Mouse (Mus musculus) stomach, postnatal 0 days (tissue): ENCODE data around the gene AC161166.1. TPM values are rescaled to one million over a fixed set of nuclear protein-coding genes. Genes with fewer than 3 reads are reported as not detected.

Experiments used
- ATAC-seq: fragments of 200-750 bp; cut with Nextera tagmentation; 2 replicates; pipeline ENCODE4 v1.8.0; 2017; ENCODE audit not compliant: low FRiP score, low TSS enrichment
- DNase-seq: peaks from one replicate; pipeline ENCODE4 v3.0.0-alpha.2; 2016; ENCODE audit warnings: low spot score
- H3K27ac ChIP-seq: fragments of 300-500 bp; sonication (generic); replicated peaks from 2 replicates; pipeline ENCODE4 v1.5.1; 2014; ENCODE audit warnings: mild to moderate bottlenecking, control low read depth
- H3K27me3 ChIP-seq: fragments of 300-500 bp; sonication (generic); 2 replicates; pipeline ENCODE4 v1.6.1; 2014; ENCODE audit warnings: low read length; ENCODE audit not compliant: control insufficient read depth, insufficient read depth
- H3K36me3 ChIP-seq: fragments of 300-500 bp; sonication (generic); 2 replicates; pipeline ENCODE4 v1.6.1; 2014; ENCODE audit warnings: low read length, mixed read lengths; ENCODE audit not compliant: control insufficient read depth, insufficient read depth
- H3K4me1 ChIP-seq: fragments of 300-500 bp; sonication (generic); replicated peaks from 2 replicates; pipeline ENCODE4 v1.6.1; 2014; ENCODE audit warnings: antibody characterized with exemption; ENCODE audit not compliant: control insufficient read depth, insufficient read depth
- H3K4me2 ChIP-seq: fragments of 300-500 bp; sonication (generic); replicated peaks from 2 replicates; pipeline ENCODE4 v1.6.1; 2014; ENCODE audit warnings: low read depth, mild to moderate bottlenecking, control low read depth, moderate library complexity
- H3K4me3 ChIP-seq: fragments of 300-500 bp; sonication (generic); 2 replicates; pipeline ENCODE4 v1.5.1; 2014; ENCODE audit warnings: low read depth, low read length, control low read depth
- H3K9ac ChIP-seq: fragments of 300-500 bp; sonication (generic); 2 replicates; pipeline ENCODE4 v1.6.1; 2014; ENCODE audit warnings: mild to moderate bottlenecking, low read length, control low read depth, mixed read lengths
- H3K9me3 ChIP-seq: fragments of 300-500 bp; sonication (generic); 2 replicates; pipeline ENCODE4 v1.6.1; 2016; ENCODE audit warnings: low read length; ENCODE audit not compliant: control insufficient read depth
- CTCF ChIP-seq: IDR thresholded peaks from 2 replicates; pipeline ENCODE4 v1.5.1; 2016; ENCODE audit warnings: antibody characterized with exemption, low read depth, mild to moderate bottlenecking, moderate library complexity
- EP300 ChIP-seq: optimal IDR thresholded peaks from 2 replicates; pipeline ENCODE3; 2016; ENCODE audit warnings: antibody characterized with exemption
- WGBS: fragments of 180-500 bp; shearing (Covaris S2); extraction: QIAGEN DNeasy Blood & Tissue Kit; methylation state at CpG from one replicate; pipeline ENCODE4 v1.1.7; 2014; 5-methylcytosine and 5-hydroxymethylcytosine counted together
- polyA plus RNA-seq: library from polyadenylated mRNA; unstranded; fragments of >200 nt; fragmentation: Nextera tagmentation; extraction: Ambion mirVana; gene quantifications from 2 replicates; pipeline ENCODE4 v1.2.1, GENCODE M21; 2015

The AC161166.1 gene
- polyA plus RNA-seq, 1 experiment from 2014 or later, result 0.07 TPM

- Histone ChIP-seq H3K27ac (no peak overlapping the region), H3K4me2 (no peak overlapping the region), H3K4me3 (no peak overlapping the region), H3K4me1 (no peaks in the 10 kb centered on the region), H3K9ac (no peak overlapping the region), H3K27me3 (no peaks in the 10 kb centered on the region), H3K9me3 (no peaks in the 10 kb centered on the region), H3K36me3 (no peaks in the 10 kb centered on the region; the same call in none of the 2 replicates)
- 82% methylated on average over 7 of the region's 7 CpGs for WGBS
- TF ChIP-seq EP300 (no peak), CTCF (no peak)
- DNase-seq (no peak), ATAC-seq (no peak)
These were observed 35.4 kb downstream of the AC161166.1 start for GRCm38 (mm10) chr7:24476856-24477255.

GRCm38 (mm10) chr7:24476338-24476737, 35.9 kb downstream of the AC161166.1 start:
- Histone ChIP-seq H3K36me3 (no peaks in the 10 kb centered on the region; the same call in none of the 2 replicates), H3K4me1 (no peaks in the 10 kb centered on the region), H3K4me2 (no peak overlapping the region), H3K27ac (no peak overlapping the region), H3K9ac (no peak overlapping the region), H3K27me3 (no peaks in the 10 kb centered on the region), H3K9me3 (no peaks in the 10 kb centered on the region), H3K4me3 (no peak overlapping the region)
- TF ChIP-seq CTCF (no peak), EP300 (no peak)
- ATAC-seq (no peak), DNase-seq (no peak)
- 84% methylated on average over 8 of the region's 8 CpGs for WGBS

- 52% methylated on average over 21 of the region's 21 CpGs for WGBS
- no peaks in the 10 kb centered on the region for H3K4me1 ChIP-seq
- no peaks in the 10 kb centered on the region; the same call in none of the 2 replicates for H3K36me3 ChIP-seq
- H3K4me2 ChIP-seq, result no peak overlapping the region
- ATAC-seq, result no peak
- no peak overlapping the region for H3K27ac ChIP-seq
- H3K27me3 ChIP-seq, result no peaks in the 10 kb centered on the region
- H3K9ac ChIP-seq, result no peak overlapping the region
- TF ChIP-seq CTCF, result peak; percentile 46; the same call in 1 of the 2 replicates
- no peak for TF ChIP-seq EP300
- H3K9me3 ChIP-seq, result no peaks in the 10 kb centered on the region
- DNase-seq, result no peak
- no peak overlapping the region for H3K4me3 ChIP-seq
These were observed 37.3 kb downstream of the AC161166.1 start for GRCm38 (mm10) chr7:24474811-24475506.

GRCm38 (mm10) chr7:24473913-24474529, 38.2 kb downstream of the AC161166.1 start:
- WGBS, result 56% methylated on average over 10 of the region's 10 CpGs
- no peak for ATAC-seq

GRCm38 (mm10) chr7:24472937-24473336, 39.3 kb downstream of the AC161166.1 start:
- 78% methylated on average over 7 of the region's 7 CpGs for WGBS

More at GRCm38 (mm10) chr7:24473913-24474529, 38.2 kb downstream of the AC161166.1 start:
- Histone ChIP-seq H3K4me3 (no peak overlapping the region), H3K27ac (no peak overlapping the region), H3K4me2 (no peak overlapping the region), H3K36me3 (no peaks in the 10 kb centered on the region; the same call in none of the 2 replicates), H3K9me3 (no peaks in the 10 kb centered on the region), H3K9ac (no peak overlapping the region), H3K4me1 (no peaks in the 10 kb centered on the region), H3K27me3 (no peaks in the 10 kb centered on the region)
- peak; percentile 77 for DNase-seq
- no peak for TF ChIP-seq EP300
- TF ChIP-seq CTCF, result peak; percentile 91

GRCm38 (mm10) chr7:24472442-24472841, 39.8 kb downstream of the AC161166.1 start:
- TF ChIP-seq EP300, result no peak
- TF ChIP-seq CTCF, result no peak
- Histone ChIP-seq H3K9me3 (no peaks in the 10 kb centered on the region), H3K36me3 (no peaks in the 10 kb centered on the region; the same call in none of the 2 replicates), H3K27ac (no peak overlapping the region), H3K4me1 (no peaks in the 10 kb centered on the region), H3K27me3 (no peaks in the 10 kb centered on the region), H3K9ac (no peak overlapping the region), H3K4me2 (no peak overlapping the region), H3K4me3 (no peak overlapping the region)
- ATAC-seq (no peak), DNase-seq (no peak)
- 71% methylated on average over 6 of the region's 6 CpGs for WGBS

More at GRCm38 (mm10) chr7:24472937-24473336, 39.3 kb downstream of the AC161166.1 start:
- no peak overlapping the region for H3K27ac ChIP-seq
- H3K4me2 ChIP-seq, result no peak overlapping the region
- H3K4me1 ChIP-seq, result no peaks in the 10 kb centered on the region
- DNase-seq (no peak), ATAC-seq (no peak)
- no peak overlapping the region for H3K4me3 ChIP-seq
- H3K27me3 ChIP-seq, result no peaks in the 10 kb centered on the region
- TF ChIP-seq CTCF, result peak; percentile 79
- TF ChIP-seq EP300, result no peak
- H3K9ac ChIP-seq, result no peak overlapping the region
- H3K36me3 ChIP-seq, result no peaks in the 10 kb centered on the region; the same call in none of the 2 replicates
- no peaks in the 10 kb centered on the region for H3K9me3 ChIP-seq
